Comparison of ENCODE assay signal across 11 mouse cellular contexts in genomic region chr14:76243581-76244337, GRCm38 (mm10).
DNase-seq lines count a peak whose midpoint lies in the region; ATAC-seq and TF ChIP-seq lines count a peak whose summit lies in the region.
"Had no signal": no experiment of that assay in that cellular context is flagged by ENCODE, and none has a peak within 500 bp of the region (broad histone marks: within the 10 kb centered on the region; RNA-seq: fewer than 3 reads in every experiment).

No protein-coding gene starts in this region.

- H3K36me3 ChIP-seq in heart, embryonic 10.5 days, result peaks cover 6% of the 10 kb centered on the region; the same call in 1 of the 2 replicates
- no peaks in the 10 kb centered on the region for H3K36me3 ChIP-seq in ES-Bruce4 (ENCODE audit: control insufficient read depth, insufficient read depth, low read length, poor library complexity, severe bottlenecking)
- H3K36me3 ChIP-seq in hindbrain, embryonic 10.5 days, result no peaks in the 10 kb centered on the region

- TF ChIP-seq POLR2A in ES-Bruce4 (IDR thresholded peaks at IDR 0.05; ENCODE audit: insufficient read depth, low read length), result no peak

- WGBS in heart, embryonic 10.5 days, result 65% methylated on average over 14 of the region's 14 CpGs
- WGBS in hindbrain, embryonic 10.5 days, result 62% methylated on average over 14 of the region's 14 CpGs

- no peaks in the 10 kb centered on the region for H3K9me3 ChIP-seq in heart, embryonic 10.5 days
- peaks cover 17% of the 10 kb centered on the region for H3K9me3 ChIP-seq in ES-Bruce4 (replicated peaks; ENCODE audit: control insufficient read depth, insufficient read depth, low read length, poor library complexity, severe bottlenecking)
- no peaks in the 10 kb centered on the region for H3K9me3 ChIP-seq in hindbrain, embryonic 10.5 days

- peak; percentile 4; the same call in 1 of the 2 replicates for ATAC-seq in megakaryocyte progenitor cell, adult 5-6 weeks (replicated peaks; ENCODE audit: poor library complexity)
- ATAC-seq in erythroid progenitor cell, adult 5-6 weeks (replicated peaks; ENCODE audit: low FRiP score, poor library complexity, severe bottlenecking), result no peak

- H3K4me3 ChIP-seq in heart, embryonic 10.5 days, result no peak overlapping the region
- H3K4me3 ChIP-seq in ES-Bruce4 (ENCODE audit: low read depth, low read length), result peak overlapping the region; percentile 38
- 0 out of 2 replicates have a peak overlapping the region, but pooled peaks have one; percentile 14 for H3K4me3 ChIP-seq in hindbrain, embryonic 10.5 days

- TF ChIP-seq CTCF in ES-Bruce4 (IDR thresholded peaks at IDR 0.05; ENCODE audit: low read depth, low read length), result no peak

- no peaks in the 10 kb centered on the region for H3K27me3 ChIP-seq in heart, embryonic 10.5 days (ENCODE audit: insufficient read depth, poor library complexity, severe bottlenecking)
- H3K27me3 ChIP-seq in ES-Bruce4 (ENCODE audit: control insufficient read depth, insufficient read depth, low read length, poor library complexity, severe bottlenecking), result no peaks in the 10 kb centered on the region
- no peaks in the 10 kb centered on the region for H3K27me3 ChIP-seq in hindbrain, embryonic 10.5 days (ENCODE audit: insufficient read depth, poor library complexity, severe bottlenecking)

- H3K4me1 ChIP-seq in heart, embryonic 10.5 days, result peaks cover 17% of the 10 kb centered on the region
- H3K4me1 ChIP-seq in ES-Bruce4 (ENCODE audit: control insufficient read depth, insufficient read depth, low read length), result peaks cover 5% of the 10 kb centered on the region
- H3K4me1 ChIP-seq in hindbrain, embryonic 10.5 days (replicated peaks), result peaks cover 32% of the 10 kb centered on the region

- DNase-seq in heart, embryonic 10.5 days (ENCODE audit: low spot score), result no peak
- no peak for DNase-seq in heart, postnatal 25 days (ENCODE audit: low spot score)
- DNase-seq in hindbrain, embryonic 10.5 days (ENCODE audit: low spot score), result peak; percentile 36
- DNase-seq in adrenal gland, postnatal 4 days (ENCODE audit: low spot score in 2 of 2), result no peak
- DNase-seq in thymus, adult 18-20 months, result no peak
- DNase-seq: cerebellum, postnatal 25 days; left cerebral cortex, postnatal 4 days; thymus, adult 2 months had no signal

- H3K27ac ChIP-seq in heart, embryonic 10.5 days, result peak overlapping the region; percentile 81
- H3K27ac ChIP-seq in ES-Bruce4 (ENCODE audit: insufficient read depth, low read length), result peak overlapping the region; percentile 84
- peak overlapping the region; percentile 89 for H3K27ac ChIP-seq in hindbrain, embryonic 10.5 days

- peak overlapping the region; percentile 48 for H3K9ac ChIP-seq in ES-Bruce4 (ENCODE audit: low read depth, poor library complexity, severe bottlenecking)

- TF ChIP-seq EP300 in ES-Bruce4 (IDR thresholded peaks at IDR 0.05; ENCODE audit: insufficient read depth, low read depth, low read length), result no peak

- intact Hi-C loops in heart, postnatal 25 days (cut with DNase I), result no loop called here
